Mouse (Mus musculus) embryonic facial prominence, embryonic 12.5 days (tissue): ENCODE data around the gene Mfsd14a. TPM values are rescaled to one million over a fixed set of nuclear protein-coding genes. Genes with fewer than 3 reads are reported as not detected.

Experiments
- ATAC-seq: fragments of 200-750 bp; cut with Nextera tagmentation; 2 replicates; pipeline ENCODE4 v1.8.0; 2017; ENCODE audit not compliant: insufficient number of reproducible peaks, insufficient read depth, low FRiP score, low TSS enrichment
- H3K27ac ChIP-seq: fragments of 300-500 bp; sonication (generic); 2 replicates; pipeline ENCODE4 v1.5.1; 2016; ENCODE audit warnings: mild to moderate bottlenecking
- H3K27me3 ChIP-seq: fragments of 300-500 bp; sonication (generic); 2 replicates; pipeline ENCODE4 v1.6.1; 2016; ENCODE audit warnings: mild to moderate bottlenecking, moderate library complexity
- H3K36me3 ChIP-seq: fragments of 300-500 bp; sonication (generic); 2 replicates; pipeline ENCODE4 v1.6.1; 2016; ENCODE audit warnings: mild to moderate bottlenecking
- H3K4me1 ChIP-seq: fragments of 300-500 bp; sonication (generic); 2 replicates; pipeline ENCODE4 v1.6.1; 2016
- H3K4me2 ChIP-seq: fragments of 300-500 bp; sonication (generic); replicated peaks from 2 replicates; pipeline ENCODE4 v1.6.1; 2016; ENCODE audit warnings: mild to moderate bottlenecking, moderate library complexity
- H3K4me3 ChIP-seq: fragments of 300-500 bp; sonication (generic); 2 replicates; pipeline ENCODE4 v1.5.1; 2016; ENCODE audit warnings: mild to moderate bottlenecking
- H3K9ac ChIP-seq: fragments of 300-500 bp; sonication (generic); 2 replicates; pipeline ENCODE4 v1.6.1; 2016; ENCODE audit warnings: mild to moderate bottlenecking, moderate library complexity
- H3K9me3 ChIP-seq: fragments of 300-500 bp; sonication (generic); 2 replicates; pipeline ENCODE4 v1.6.1; 2016; ENCODE audit warnings: mild to moderate bottlenecking, moderate library complexity
- WGBS: fragments of 180-500 bp; shearing (Covaris S2); methylation state at CpG from one replicate; pipeline ENCODE4 v1.1.7; 2016; 5-methylcytosine and 5-hydroxymethylcytosine counted together
- polyA plus RNA-seq: library from polyadenylated mRNA; unstranded; fragments of >200 nt; fragmentation: Nextera tagmentation; extraction: Ambion mirVana; gene quantifications from 2 replicates; pipeline ENCODE4 v1.2.1, GENCODE M21; 2016

Gene Mfsd14a
- polyA plus RNA-seq, 1 experiment from 2014 or later, result 89.3 TPM

- no peak for ATAC-seq
These were observed 13.7 kb downstream of the Mfsd14a start for GRCm38 (mm10) chr3:116648805-116649204.

GRCm38 (mm10) chr3:116646387-116646786 is 16.1 kb downstream of the Mfsd14a start:
- Histone ChIP-seq H3K9ac (no peak overlapping the region), H3K4me2 (no peak overlapping the region), H3K9me3 (no peaks in the 10 kb centered on the region), H3K4me1 (no peaks in the 10 kb centered on the region), H3K27me3 (no peaks in the 10 kb centered on the region), H3K4me3 (no peak overlapping the region), H3K27ac (no peak overlapping the region), H3K36me3 (peaks cover 50% of the 10 kb centered on the region)
- WGBS, result 89% methylated on average over 1 of the region's 1 CpGs
- no peak for ATAC-seq

More at GRCm38 (mm10) chr3:116648805-116649204, 13.7 kb downstream of the Mfsd14a start:
- Histone ChIP-seq H3K27me3 (no peaks in the 10 kb centered on the region), H3K36me3 (peaks cover 31% of the 10 kb centered on the region), H3K9me3 (no peaks in the 10 kb centered on the region), H3K27ac (no peak overlapping the region), H3K4me2 (no peak overlapping the region), H3K9ac (no peak overlapping the region), H3K4me1 (no peaks in the 10 kb centered on the region), H3K4me3 (no peak overlapping the region)
- whole genome bisulfite sequencing, result 90% methylated on average over 7 of the region's 7 CpGs

GRCm38 (mm10) chr3:116642373-116642772 is 20.1 kb downstream of the Mfsd14a start:
- Histone ChIP-seq H3K4me2 (no peak overlapping the region), H3K36me3 (peaks cover 66% of the 10 kb centered on the region), H3K27ac (no peak overlapping the region), H3K4me3 (no peak overlapping the region), H3K27me3 (no peaks in the 10 kb centered on the region), H3K9me3 (no peaks in the 10 kb centered on the region), H3K9ac (no peak overlapping the region), H3K4me1 (no peaks in the 10 kb centered on the region)
- WGBS, result 80% methylated on average over 2 of the region's 2 CpGs
- ATAC-seq, result no peak

GRCm38 (mm10) chr3:116641811-116642371 is 20.6 kb downstream of the Mfsd14a start:
- H3K4me1 ChIP-seq, result no peaks in the 10 kb centered on the region
- no peak overlapping the region for H3K27ac ChIP-seq
- no peak overlapping the region for H3K4me2 ChIP-seq
- H3K9ac ChIP-seq, result no peak overlapping the region
- WGBS, result 92% methylated on average over 6 of the region's 6 CpGs
- no peak overlapping the region for H3K4me3 ChIP-seq
- H3K27me3 ChIP-seq, result no peaks in the 10 kb centered on the region
- ATAC-seq, result no peak
- H3K9me3 ChIP-seq, result no peaks in the 10 kb centered on the region
- peaks cover 69% of the 10 kb centered on the region for H3K36me3 ChIP-seq

- Histone ChIP-seq H3K27me3 (no peaks in the 10 kb centered on the region), H3K27ac (no peak overlapping the region), H3K9me3 (no peaks in the 10 kb centered on the region), H3K36me3 (peaks cover 75% of the 10 kb centered on the region), H3K9ac (no peak overlapping the region), H3K4me2 (no peak overlapping the region), H3K4me1 (no peaks in the 10 kb centered on the region), H3K4me3 (no peak overlapping the region)
- ATAC-seq, result no peak
- 86% methylated on average over 1 of the region's 1 CpGs for WGBS
These were observed 22.5 kb downstream of the Mfsd14a start for GRCm38 (mm10) chr3:116640024-116640423.

GRCm38 (mm10) chr3:116638572-116638971 is 23.9 kb downstream of the Mfsd14a start:
- H3K36me3 ChIP-seq, result peaks cover 86% of the 10 kb centered on the region
- ATAC-seq, result no peak
- H3K4me2 ChIP-seq, result no peak overlapping the region
- no peaks in the 10 kb centered on the region for H3K27me3 ChIP-seq
- 87% methylated on average over 7 of the region's 7 CpGs for WGBS
- no peak overlapping the region for H3K27ac ChIP-seq
- H3K9me3 ChIP-seq, result no peaks in the 10 kb centered on the region
- H3K4me1 ChIP-seq, result no peaks in the 10 kb centered on the region
- H3K4me3 ChIP-seq, result no peak overlapping the region
- no peak overlapping the region for H3K9ac ChIP-seq

GRCm38 (mm10) chr3:116637693-116638476 is 24.6 kb downstream of the Mfsd14a start:
- 88% methylated on average over 9 of the region's 9 CpGs for WGBS
- Histone ChIP-seq H3K36me3 (peaks cover 79% of the 10 kb centered on the region), H3K4me3 (no peak overlapping the region), H3K4me2 (no peak overlapping the region), H3K9ac (no peak overlapping the region), H3K4me1 (no peaks in the 10 kb centered on the region), H3K27me3 (no peaks in the 10 kb centered on the region), H3K9me3 (no peaks in the 10 kb centered on the region), H3K27ac (no peak overlapping the region)
- no peak for ATAC-seq

- Histone ChIP-seq H3K4me1 (no peaks in the 10 kb centered on the region), H3K9me3 (no peaks in the 10 kb centered on the region), H3K4me2 (no peak overlapping the region), H3K9ac (no peak overlapping the region), H3K27ac (no peak overlapping the region), H3K4me3 (no peak overlapping the region), H3K27me3 (no peaks in the 10 kb centered on the region), H3K36me3 (peaks cover 72% of the 10 kb centered on the region)
- 70% methylated on average over 5 of the region's 5 CpGs for WGBS
- ATAC-seq, result no peak
These were observed 26.7 kb downstream of the Mfsd14a start for GRCm38 (mm10) chr3:116635799-116636198.

- no peak overlapping the region for H3K4me2 ChIP-seq
- WGBS, result 94% methylated on average over 8 of the region's 8 CpGs
- H3K4me1 ChIP-seq, result no peaks in the 10 kb centered on the region
- peaks cover 69% of the 10 kb centered on the region for H3K36me3 ChIP-seq
- H3K9ac ChIP-seq, result no peak overlapping the region
- no peaks in the 10 kb centered on the region for H3K27me3 ChIP-seq
- no peak for ATAC-seq
- no peaks in the 10 kb centered on the region for H3K9me3 ChIP-seq
- H3K4me3 ChIP-seq, result no peak overlapping the region
- no peak overlapping the region for H3K27ac ChIP-seq
These were observed 27.6 kb downstream of the Mfsd14a start for GRCm38 (mm10) chr3:116634853-116635252.

- no peak overlapping the region for H3K9ac ChIP-seq
- no peaks in the 10 kb centered on the region for H3K27me3 ChIP-seq
- peaks cover 61% of the 10 kb centered on the region for H3K36me3 ChIP-seq
- no peak for ATAC-seq
- H3K4me2 ChIP-seq, result no peak overlapping the region
- no peaks in the 10 kb centered on the region for H3K4me1 ChIP-seq
- no peaks in the 10 kb centered on the region for H3K9me3 ChIP-seq
- no peak overlapping the region for H3K4me3 ChIP-seq
- WGBS, result 93% methylated on average over 3 of the region's 3 CpGs
- H3K27ac ChIP-seq, result no peak overlapping the region
These were observed 28.4 kb downstream of the Mfsd14a start for GRCm38 (mm10) chr3:116634091-116634490.

GRCm38 (mm10) chr3:116632971-116633370 is 29.5 kb downstream of the Mfsd14a start:
- H3K4me3 ChIP-seq, result no peak overlapping the region
- no peaks in the 10 kb centered on the region for H3K27me3 ChIP-seq
- H3K36me3 ChIP-seq, result peaks cover 54% of the 10 kb centered on the region
- H3K27ac ChIP-seq, result no peak overlapping the region
- no peak overlapping the region for H3K9ac ChIP-seq
- no peak overlapping the region for H3K4me2 ChIP-seq
- no peaks in the 10 kb centered on the region for H3K4me1 ChIP-seq
- WGBS, result 92% methylated on average over 3 of the region's 3 CpGs
- no peaks in the 10 kb centered on the region for H3K9me3 ChIP-seq
- no peak for ATAC-seq

- 88% methylated on average over 1 of the region's 1 CpGs for WGBS
- no peak for ATAC-seq
These were observed 31.0 kb downstream of the Mfsd14a start for GRCm38 (mm10) chr3:116631459-116631858.

More at GRCm38 (mm10) chr3:116631459-116631858, 31.0 kb downstream of the Mfsd14a start:
- Histone ChIP-seq H3K9me3 (no peaks in the 10 kb centered on the region), H3K9ac (no peak overlapping the region), H3K27me3 (no peaks in the 10 kb centered on the region), H3K4me2 (no peak overlapping the region), H3K4me1 (no peaks in the 10 kb centered on the region), H3K4me3 (no peak overlapping the region), H3K36me3 (peaks cover 50% of the 10 kb centered on the region), H3K27ac (no peak overlapping the region)
